Mouse (Mus musculus) A20 (cell line): Measurements from ENCODE around the gene Cacna2d3.

Experiments
- DNase-seq: peaks from one replicate; pipeline ENCODE4 v3.0.0-alpha.2; 2011; ENCODE audit warnings: low read depth, low spot score

The Cacna2d3 gene

GRCm38 (mm10) chr14:29267233-29267874 lies 454.3 kb downstream of the Cacna2d3 start:
- DNase-seq: no peak

GRCm38 (mm10) chr14:29260621-29261020 lies 461.0 kb downstream of the Cacna2d3 start:
- DNase-seq: no peak

GRCm38 (mm10) chr14:29243516-29243915 lies 478.1 kb downstream of the Cacna2d3 start:
- DNase-seq: no peak

- DNase-seq: no peak
Observed at GRCm38 (mm10) chr14:29238446-29238845, 483.2 kb downstream of the Cacna2d3 start.

GRCm38 (mm10) chr14:29228976-29229716 lies 492.5 kb downstream of the Cacna2d3 start:
- no peak for DNase-seq

- DNase-seq: no peak
Observed at GRCm38 (mm10) chr14:29228471-29228870, 493.2 kb downstream of the Cacna2d3 start.

GRCm38 (mm10) chr14:29227959-29228358 lies 493.7 kb downstream of the Cacna2d3 start:
- DNase-seq: no peak

- DNase-seq: no peak
Observed at GRCm38 (mm10) chr14:29225754-29226365, 495.8 kb downstream of the Cacna2d3 start.

- DNase-seq: no peak
Observed at GRCm38 (mm10) chr14:29223012-29223411, 498.7 kb downstream of the Cacna2d3 start.

- no peak for DNase-seq
Observed at GRCm38 (mm10) chr14:29222191-29222882, 499.3 kb downstream of the Cacna2d3 start.

GRCm38 (mm10) chr14:29216106-29216505 lies 505.6 kb downstream of the Cacna2d3 start:
- no peak for DNase-seq

- no peak for DNase-seq
Observed at GRCm38 (mm10) chr14:29204967-29205268, 516.7 kb downstream of the Cacna2d3 start.

GRCm38 (mm10) chr14:29204236-29204966 lies 517.3 kb downstream of the Cacna2d3 start:
- DNase-seq: no peak

GRCm38 (mm10) chr14:29196171-29196570 lies 525.5 kb downstream of the Cacna2d3 start:
- DNase-seq: no peak

- DNase-seq: no peak
Observed at GRCm38 (mm10) chr14:29191426-29191825, 530.2 kb downstream of the Cacna2d3 start.

GRCm38 (mm10) chr14:29183730-29184129 lies 537.9 kb downstream of the Cacna2d3 start:
- no peak for DNase-seq

GRCm38 (mm10) chr14:29179397-29179888 lies 542.2 kb downstream of the Cacna2d3 start:
- DNase-seq: no peak

GRCm38 (mm10) chr14:29178695-29179396 lies 542.8 kb downstream of the Cacna2d3 start:
- DNase-seq: no peak

GRCm38 (mm10) chr14:29174762-29175161 lies 546.9 kb downstream of the Cacna2d3 start:
- DNase-seq: no peak

- DNase-seq: no peak
Observed at GRCm38 (mm10) chr14:29172207-29172606, 549.5 kb downstream of the Cacna2d3 start.

GRCm38 (mm10) chr14:29164653-29165030 lies 557.0 kb downstream of the Cacna2d3 start:
- DNase-seq: no peak
